Mouse (Mus musculus): ENCODE data around the gene Fam98c.

GRCm38 (mm10) chr7:29168121-29168695 is 12.2 kb upstream of the Fam98c start:
- TF ChIP-seq MAFK (IDR thresholded peaks at IDR 0.05; ENCODE audit: insufficient read depth, low read depth, low read length) = no peak
- no peak for TF ChIP-seq HCFC1 (IDR thresholded peaks at IDR 0.05; ENCODE audit: borderline replicate concordance, insufficient read depth, low read length)
- no peak for TF ChIP-seq ZC3H11A (IDR thresholded peaks at IDR 0.05; ENCODE audit: borderline replicate concordance, low read depth, low read length)
- TF ChIP-seq ZNF384 (IDR thresholded peaks at IDR 0.05; ENCODE audit: low read depth, low read length) = no peak
- TF ChIP-seq CHD2 (IDR thresholded peaks at IDR 0.05; ENCODE audit: low read depth, low read length) = no peak

Measured in ES-E14 (cell line).